Mouse (Mus musculus) neural tube, embryonic 14.5 days (tissue): ENCODE results near the gene Gm10234. TPM values are rescaled to one million over a fixed set of nuclear protein-coding genes. Genes with fewer than 3 reads are reported as not detected.

Experiments used
- ATAC-seq: fragments of 200-750 bp; cut with Nextera tagmentation; 2 replicates; pipeline ENCODE4 v1.8.0; 2017; ENCODE audit warnings: low read depth, mild to moderate bottlenecking, moderate TSS enrichment, moderate library complexity
- H3K27ac ChIP-seq: fragments of 300-500 bp; sonication (generic); 2 replicates; pipeline ENCODE4 v1.5.1; 2014; ENCODE audit warnings: low read depth, mild to moderate bottlenecking, control low read depth, low read length, moderate library complexity, mixed read lengths
- H3K27me3 ChIP-seq: fragments of 300-500 bp; sonication (generic); 2 replicates; pipeline ENCODE4 v1.6.1; 2014; ENCODE audit warnings: low read length; ENCODE audit not compliant: control insufficient read depth, insufficient read depth
- H3K36me3 ChIP-seq: fragments of 300-500 bp; sonication (generic); 2 replicates; pipeline ENCODE4 v1.6.1; 2014; ENCODE audit warnings: low read length, mixed read lengths; ENCODE audit not compliant: control insufficient read depth, insufficient read depth
- H3K4me1 ChIP-seq: fragments of 300-500 bp; sonication (generic); 2 replicates; pipeline ENCODE4 v1.6.1; 2014; ENCODE audit warnings: low read length; ENCODE audit not compliant: control insufficient read depth, insufficient read depth
- H3K4me2 ChIP-seq: fragments of 300-500 bp; sonication (generic); 2 replicates; pipeline ENCODE4 v1.6.1; 2014; ENCODE audit warnings: mild to moderate bottlenecking, low read depth, low read length, control low read depth
- H3K4me3 ChIP-seq: fragments of 300-500 bp; sonication (generic); 2 replicates; pipeline ENCODE4 v1.5.1; 2014; ENCODE audit warnings: low read depth, low read length, control low read depth, mixed read lengths
- H3K9ac ChIP-seq: fragments of 300-500 bp; sonication (generic); replicated peaks from 2 replicates; pipeline ENCODE4 v1.6.1; 2014; ENCODE audit warnings: low read depth, mild to moderate bottlenecking, control low read depth, low read length, mixed read lengths
- H3K9me3 ChIP-seq: fragments of 300-500 bp; sonication (generic); 2 replicates; pipeline ENCODE4 v1.6.1; 2016; ENCODE audit warnings: low read length; ENCODE audit not compliant: control insufficient read depth
- WGBS: fragments of 180-500 bp; shearing (Covaris S2); extraction: QIAGEN DNeasy Blood & Tissue Kit; methylation state at CpG from one replicate; pipeline ENCODE4 v1.1.7; 2014; 5-methylcytosine and 5-hydroxymethylcytosine counted together
- polyA plus RNA-seq: library from polyadenylated mRNA; unstranded; fragments of >200 nt; fragmentation: Nextera tagmentation; extraction: Ambion mirVana; gene quantifications from 2 replicates; pipeline ENCODE4 v1.2.1, GENCODE M21; 2014

Gene Gm10234
- polyA plus RNA-seq, 1 experiment from 2014 or later = not detected

GRCm38 (mm10) chr6:95360084-95360483 lies 38.2 kb downstream of the Gm10234 start:
- H3K27ac ChIP-seq = no peak overlapping the region
- H3K4me1 ChIP-seq = no peaks in the 10 kb centered on the region
- 87% methylated on average over 5 of the region's 5 CpGs for WGBS
- no peak overlapping the region for H3K4me3 ChIP-seq
- H3K36me3 ChIP-seq = no peaks in the 10 kb centered on the region
- H3K27me3 ChIP-seq = no peaks in the 10 kb centered on the region
- H3K4me2 ChIP-seq = no peak overlapping the region
- no peaks in the 10 kb centered on the region for H3K9me3 ChIP-seq
- H3K9ac ChIP-seq = no peak overlapping the region
- no peak for ATAC-seq

- no peaks in the 10 kb centered on the region for H3K4me1 ChIP-seq
- H3K27ac ChIP-seq = no peak overlapping the region
- H3K36me3 ChIP-seq = no peaks in the 10 kb centered on the region
- H3K27me3 ChIP-seq = no peaks in the 10 kb centered on the region
- H3K9ac ChIP-seq = no peak overlapping the region
- no peak overlapping the region for H3K4me2 ChIP-seq
- WGBS = 70% methylated on average over 5 of the region's 5 CpGs
- H3K4me3 ChIP-seq = no peak overlapping the region
- H3K9me3 ChIP-seq = no peaks in the 10 kb centered on the region
- ATAC-seq = no peak
Measured at GRCm38 (mm10) chr6:95362707-95363106, 40.8 kb downstream of the Gm10234 start.

- H3K27me3 ChIP-seq = no peaks in the 10 kb centered on the region
- H3K27ac ChIP-seq = no peak overlapping the region
- ATAC-seq = no peak
- H3K36me3 ChIP-seq = no peaks in the 10 kb centered on the region
- no peaks in the 10 kb centered on the region; the same call in 1 of the 2 replicates for H3K9me3 ChIP-seq
- WGBS = 77% methylated on average over 4 of the region's 4 CpGs
- H3K4me1 ChIP-seq = no peaks in the 10 kb centered on the region
- no peak overlapping the region for H3K4me2 ChIP-seq
- H3K9ac ChIP-seq = no peak overlapping the region
- H3K4me3 ChIP-seq = no peak overlapping the region
Measured at GRCm38 (mm10) chr6:95371811-95372210, 49.9 kb downstream of the Gm10234 start.

Other genes starting within 250 kb of the Gm10234 start
- gene Kbtbd8, start 204.9 kb upstream of the Gm10234 start, polyA plus RNA-seq = 5.8 and 6.7 TPM in 2 replicates